Mouse (Mus musculus) c-Kit-positive CD71-positive TER-119-positive erythroid progenitor cells, embryonic 14.5 days (primary cell): ENCODE results near the gene Rnf169.
A peak's percentile ranks its signal among the peaks of the same experiment; 100 is the strongest.

ENCODE experiments used
- DNase-seq: peaks from one replicate; pipeline ENCODE4 v3.0.0-alpha.2; 2013; ENCODE audit warnings: low spot score

Gene Rnf169

DNA sequence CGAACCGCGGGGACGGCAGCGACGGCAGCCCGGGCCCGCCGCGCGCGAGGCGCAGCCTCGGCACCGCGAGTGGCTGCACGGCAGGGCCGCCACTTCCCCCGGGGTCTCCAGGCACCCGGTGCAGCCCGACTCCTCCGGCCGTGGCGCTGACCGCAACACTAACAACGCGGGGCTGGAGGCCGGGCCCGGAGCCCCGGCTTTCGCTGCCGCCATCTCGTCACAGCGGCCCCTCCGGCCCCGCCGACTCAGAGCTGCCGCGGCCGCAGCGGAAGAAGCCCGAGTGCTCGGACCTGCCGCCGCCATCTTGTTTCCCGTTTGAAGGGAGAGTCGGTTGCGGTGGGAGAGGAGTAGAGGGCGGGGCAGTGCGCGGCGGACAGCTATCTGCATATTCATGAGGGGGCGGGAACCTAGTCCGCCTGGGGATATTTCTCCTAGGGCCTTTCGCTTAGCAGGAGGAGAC lies at the start of gene Rnf169:
Gene Rnf169 (minus strand): TSS at position 317 of the 460 bp plus-strand sequence.
- peak; percentile 83 for DNase-seq

DNA sequence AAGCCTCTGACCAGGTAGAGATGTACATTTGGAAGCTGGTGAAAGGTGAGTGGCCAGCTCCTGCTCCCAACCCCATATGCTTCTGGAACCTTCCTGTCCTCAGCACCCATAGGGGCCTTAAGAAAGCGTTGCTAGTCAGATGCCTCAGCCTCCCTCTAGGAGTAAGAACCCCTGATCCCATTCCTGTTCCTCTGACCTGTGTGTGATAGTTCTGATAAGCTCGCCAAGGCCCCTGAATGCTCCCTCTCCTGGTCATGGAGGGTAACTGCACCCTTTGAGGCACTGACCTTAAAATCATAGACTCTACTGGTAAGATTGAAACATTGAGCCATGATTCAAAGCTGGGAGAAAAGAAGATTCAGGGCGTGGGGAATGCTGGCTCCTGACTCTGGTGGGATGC lies 49.1 kb upstream of the Rnf169 start:
- DNase-seq, result peak; percentile 45

DNA sequence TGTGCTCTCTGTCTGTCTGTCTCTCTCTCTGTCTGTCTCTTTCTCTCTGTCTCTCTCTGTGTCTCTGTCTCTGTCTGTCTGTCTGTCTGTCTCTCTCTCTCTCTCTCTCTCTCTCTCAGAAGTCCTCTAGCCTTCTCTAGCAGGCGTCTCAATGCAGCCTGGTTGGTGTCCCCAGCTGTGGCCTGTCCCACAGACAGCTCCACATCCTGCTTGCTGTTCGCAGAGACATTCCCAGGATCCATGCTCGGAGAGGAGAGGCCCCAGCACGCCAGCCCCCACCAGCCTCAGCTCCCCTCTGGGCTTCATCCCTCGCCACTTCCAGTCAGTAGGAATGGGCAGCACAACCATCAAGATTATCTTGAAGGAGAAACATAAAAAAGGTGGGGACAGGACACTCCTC lies 47.1 kb upstream of the Rnf169 start:
- no peak for DNase-seq

DNA sequence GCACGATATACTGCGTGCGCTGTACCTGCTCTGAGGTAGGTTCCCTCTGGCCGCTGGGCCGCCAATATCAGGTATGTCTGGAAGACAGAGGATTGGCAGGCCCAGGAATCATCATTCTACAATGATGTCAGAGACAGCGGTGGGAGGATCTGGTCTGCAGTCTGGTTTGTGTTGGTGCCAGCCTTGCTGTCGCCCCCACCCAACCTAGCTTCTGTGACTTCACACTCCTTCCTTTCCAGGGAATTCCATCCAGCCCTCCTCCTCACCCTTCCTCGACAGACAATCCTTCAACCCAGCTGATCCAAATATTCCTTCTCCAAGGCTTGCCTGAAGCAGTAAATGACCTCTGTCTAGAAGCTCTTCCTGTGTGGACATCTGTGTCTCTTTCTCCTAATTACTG lies 36.8 kb upstream of the Rnf169 start:
- no peak for DNase-seq

DNA sequence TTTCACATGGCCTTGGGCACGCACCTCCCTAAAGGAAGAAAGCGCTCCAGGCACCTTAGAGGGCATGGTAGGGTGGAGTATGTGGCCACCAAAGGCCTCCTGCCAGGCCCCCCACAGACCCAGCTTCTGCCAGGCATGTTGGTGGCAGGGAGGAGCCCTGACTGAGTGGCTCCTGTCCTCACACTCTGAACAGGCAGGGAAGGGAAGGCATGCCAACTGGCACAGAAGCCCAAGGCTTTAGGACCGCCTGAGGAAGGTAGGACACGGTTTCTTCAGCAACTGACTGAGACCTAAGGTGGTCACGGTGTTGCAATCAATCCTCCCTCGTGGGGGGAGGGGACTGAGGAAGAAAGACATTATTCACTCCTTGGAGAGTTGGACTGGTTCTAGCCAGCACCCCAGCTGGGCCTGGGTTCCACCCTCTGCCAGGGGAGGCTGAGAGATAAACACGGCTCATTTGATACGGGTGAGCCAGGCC lies 33.9 kb upstream of the Rnf169 start:
- no peak for DNase-seq

DNA sequence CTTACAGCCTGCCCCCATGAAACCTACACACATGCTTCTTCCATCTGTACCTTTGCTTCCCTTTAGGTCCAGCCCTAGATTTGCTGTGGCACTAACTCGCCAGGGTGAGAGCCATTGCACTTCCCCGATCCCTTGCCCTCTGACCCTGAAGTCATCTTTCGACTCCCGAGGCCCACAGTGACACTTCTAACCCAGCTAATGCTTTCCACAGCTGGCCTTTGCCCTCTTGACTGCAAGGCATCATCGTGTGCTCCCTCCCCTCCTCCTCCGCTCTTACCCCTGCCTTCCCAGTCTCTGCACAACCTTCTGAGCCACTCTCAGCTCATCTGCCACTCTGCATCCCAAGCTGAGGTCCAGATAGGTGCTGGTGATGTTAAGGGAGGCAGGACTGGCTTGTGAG lies 32.3 kb upstream of the Rnf169 start:
- DNase-seq, result no peak

DNA sequence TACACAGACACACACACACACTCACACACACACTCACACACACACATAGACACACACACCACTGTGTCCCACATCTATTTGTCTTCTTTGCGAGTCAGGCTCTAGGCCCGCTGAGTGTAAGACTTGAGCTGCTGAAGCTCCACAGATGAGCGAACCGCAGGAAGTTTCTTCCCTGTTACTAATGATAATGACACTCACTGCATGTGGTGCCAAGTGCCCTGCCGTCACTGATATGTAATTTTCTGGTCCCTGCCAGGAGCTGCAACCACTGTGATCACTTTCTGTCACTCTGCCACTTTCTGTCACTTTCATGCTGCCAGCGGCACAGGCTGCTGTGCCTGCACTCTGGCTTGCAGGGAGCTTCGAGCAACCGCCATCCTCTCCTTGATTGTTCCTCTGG lies 31.8 kb upstream of the Rnf169 start:
- DNase-seq, result no peak

DNA sequence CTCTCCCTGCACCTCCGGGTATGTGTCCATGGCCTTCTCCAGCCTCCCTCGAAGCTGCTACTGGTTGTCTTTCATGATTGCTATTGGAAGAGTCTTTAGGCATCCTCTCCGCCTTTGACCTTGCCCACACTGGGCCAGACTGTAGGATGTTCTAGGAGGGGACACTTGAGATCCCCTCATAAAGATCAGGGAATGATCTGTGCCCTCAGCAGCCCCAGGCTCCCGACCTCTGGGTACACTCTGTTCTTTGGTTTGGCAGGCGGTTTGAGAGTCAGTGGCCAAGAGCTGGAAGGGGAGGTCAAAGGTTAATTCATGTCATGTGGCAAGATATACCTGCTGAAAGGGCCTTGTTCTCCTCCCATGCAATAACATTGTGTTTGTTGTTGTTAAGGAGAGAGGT lies 30.5 kb upstream of the Rnf169 start:
- no peak for DNase-seq

DNA sequence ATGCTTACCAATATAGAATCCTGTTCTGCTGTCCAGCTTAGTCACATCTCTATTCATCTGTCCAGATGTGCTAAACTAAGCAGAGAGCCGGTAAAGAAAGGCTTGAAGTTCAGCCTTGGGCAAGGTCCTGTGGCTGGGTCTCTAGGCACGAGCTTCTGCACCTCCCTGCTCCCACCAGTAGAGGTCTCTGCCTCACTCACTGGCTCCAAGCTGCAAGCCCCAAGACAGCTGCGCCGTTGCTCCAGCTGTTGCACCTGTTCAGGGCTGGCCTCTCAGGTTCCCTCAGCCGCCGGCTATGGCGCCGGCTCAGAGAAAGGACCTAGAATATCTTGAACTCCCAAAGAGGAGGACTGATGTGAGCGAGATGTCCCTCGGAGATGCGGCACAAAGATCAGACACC lies 29.4 kb upstream of the Rnf169 start:
- peak; percentile 37 for DNase-seq

DNA sequence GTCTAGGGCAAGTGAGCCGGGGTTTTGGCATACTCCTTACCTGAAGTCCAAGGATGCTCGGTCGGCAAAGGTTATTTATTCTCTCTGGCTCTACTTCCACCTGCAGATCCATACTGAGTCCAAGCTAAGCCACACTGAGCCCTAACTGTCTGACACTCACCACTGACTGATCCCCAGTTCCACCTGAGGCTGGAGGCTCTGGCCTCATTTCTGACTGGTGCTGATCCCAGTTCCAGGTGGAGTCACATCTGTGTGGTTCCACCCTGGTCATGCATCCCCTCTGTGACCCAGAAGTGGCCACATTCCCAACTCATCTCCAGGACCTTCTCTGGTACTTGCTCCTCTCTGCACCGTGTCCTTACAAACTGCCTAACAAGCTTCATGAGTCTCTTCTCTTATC lies 28.5 kb upstream of the Rnf169 start:
- DNase-seq, result no peak

DNA sequence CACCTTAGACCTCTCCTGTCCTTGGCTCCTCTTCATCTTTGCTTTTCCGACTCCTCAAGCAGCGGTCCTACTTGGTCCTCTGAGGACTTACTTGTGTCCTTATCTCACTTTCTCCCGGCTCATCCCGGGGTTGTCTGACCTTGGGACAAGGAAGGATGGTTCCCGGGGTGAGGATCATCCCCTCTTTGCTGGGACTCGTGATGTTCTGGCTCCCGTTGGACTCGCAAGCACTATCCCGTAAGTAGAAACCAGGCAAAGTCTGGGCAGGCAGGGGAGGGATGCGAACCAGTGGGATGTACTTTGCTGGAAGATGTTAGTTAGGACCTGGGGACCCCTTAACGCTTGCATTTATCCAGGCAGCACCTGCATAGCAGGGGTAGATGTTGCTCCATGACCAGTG lies 26.2 kb upstream of the Rnf169 start:
- no peak for DNase-seq

DNA sequence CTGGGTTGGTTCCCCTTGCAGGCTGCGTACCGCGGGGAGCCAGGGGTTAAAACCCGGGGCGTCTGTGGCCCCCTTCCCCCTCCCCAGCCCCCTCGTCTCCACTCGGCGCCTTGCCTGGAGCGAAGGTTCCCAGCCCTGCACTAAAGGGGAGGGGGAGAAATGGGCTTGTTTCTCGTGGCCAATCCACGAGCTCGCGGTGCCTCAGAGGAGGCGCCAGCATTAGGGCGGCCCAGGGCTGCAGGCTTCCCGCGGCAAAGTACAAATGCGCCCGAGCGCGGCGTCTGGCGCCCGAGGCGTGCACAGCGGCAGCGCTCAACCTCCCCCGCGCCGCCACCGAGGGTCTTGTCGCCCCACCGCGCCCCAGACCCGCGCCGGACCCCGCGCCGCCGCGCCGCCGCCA lies 25.5 kb upstream of the Rnf169 start, which contains the start of gene Chrdl2:
Gene Chrdl2 (plus strand): TSS at position 383 of the 400 bp plus-strand sequence.
- no peak for DNase-seq

DNA sequence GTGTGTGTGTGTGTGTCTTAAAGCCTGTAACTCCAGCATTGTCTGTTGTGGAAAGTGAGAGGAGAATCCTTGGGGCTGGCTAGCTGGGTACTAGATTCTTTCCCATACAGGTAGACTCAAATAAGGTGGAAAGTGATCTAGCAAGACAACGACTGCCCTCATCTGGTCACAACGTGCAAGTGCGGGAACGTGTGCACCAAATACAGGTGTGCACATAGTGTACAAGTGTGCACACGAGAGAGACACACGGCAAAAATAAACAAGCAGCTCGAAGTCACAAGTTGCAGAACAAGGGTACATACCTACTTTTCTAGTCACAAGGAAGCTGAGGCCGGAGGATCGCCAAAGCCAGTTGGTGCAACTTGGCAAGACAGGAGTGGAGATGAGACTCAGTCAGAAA lies 23.5 kb upstream of the Rnf169 start:
- DNase-seq, result no peak

DNA sequence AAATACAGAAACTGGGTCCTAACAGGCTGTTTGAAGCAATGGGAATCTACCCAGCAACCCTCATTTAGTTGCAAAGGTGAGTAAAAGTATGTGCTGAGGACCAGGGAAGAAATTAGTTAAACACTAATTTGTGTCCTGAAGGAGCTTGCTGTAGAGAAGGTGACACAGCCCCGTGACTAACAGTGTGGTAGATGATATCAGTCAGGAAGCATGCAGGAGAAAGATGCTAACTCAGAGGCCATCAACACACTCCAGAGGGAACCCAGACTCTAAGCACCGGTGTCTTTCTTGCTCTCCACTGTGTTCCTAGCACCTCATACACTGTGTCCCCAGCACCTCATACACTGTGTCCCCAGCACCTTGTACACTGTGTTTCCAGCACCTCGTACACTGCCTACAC lies 18.4 kb upstream of the Rnf169 start:
- no peak for DNase-seq

DNA sequence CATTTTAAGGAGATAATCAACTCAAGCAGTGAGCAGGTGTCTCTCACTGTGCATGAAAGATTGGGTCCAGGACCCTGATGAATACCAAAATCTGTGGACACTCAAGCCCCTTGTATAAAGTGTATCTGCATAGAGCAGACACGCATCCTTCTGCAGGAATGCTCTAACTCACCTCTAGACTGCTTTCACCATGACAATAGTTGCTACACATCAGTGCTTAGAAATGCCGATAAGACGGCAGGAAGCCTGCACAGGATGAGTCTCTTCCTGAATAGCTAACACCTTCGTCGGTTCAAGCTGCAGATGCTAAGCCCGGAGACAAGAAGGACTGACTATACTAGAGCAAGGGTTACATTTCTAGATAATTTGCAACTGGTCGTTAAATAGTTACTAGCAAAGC lies 14.9 kb upstream of the Rnf169 start:
- DNase-seq, result no peak

DNA sequence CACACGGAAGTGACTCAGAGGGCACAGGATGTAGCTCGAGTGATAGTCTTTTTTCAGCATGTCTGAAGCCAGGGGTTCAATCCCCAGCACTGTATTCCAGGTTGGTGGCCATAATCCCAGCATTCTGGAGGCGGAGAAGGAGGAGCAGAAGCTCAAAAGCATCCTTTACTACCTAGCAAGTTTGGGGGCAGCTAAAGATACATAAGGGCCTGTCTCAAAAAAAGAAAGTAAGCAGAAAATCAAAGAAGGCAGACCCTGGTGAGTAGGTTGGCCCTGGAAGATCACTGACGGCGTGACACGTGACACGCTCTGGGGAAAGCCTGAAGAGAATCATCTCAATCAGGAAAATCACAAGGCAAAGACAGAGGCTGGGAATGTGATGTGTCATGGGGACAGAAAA lies 12.9 kb upstream of the Rnf169 start:
- DNase-seq, result no peak

DNA sequence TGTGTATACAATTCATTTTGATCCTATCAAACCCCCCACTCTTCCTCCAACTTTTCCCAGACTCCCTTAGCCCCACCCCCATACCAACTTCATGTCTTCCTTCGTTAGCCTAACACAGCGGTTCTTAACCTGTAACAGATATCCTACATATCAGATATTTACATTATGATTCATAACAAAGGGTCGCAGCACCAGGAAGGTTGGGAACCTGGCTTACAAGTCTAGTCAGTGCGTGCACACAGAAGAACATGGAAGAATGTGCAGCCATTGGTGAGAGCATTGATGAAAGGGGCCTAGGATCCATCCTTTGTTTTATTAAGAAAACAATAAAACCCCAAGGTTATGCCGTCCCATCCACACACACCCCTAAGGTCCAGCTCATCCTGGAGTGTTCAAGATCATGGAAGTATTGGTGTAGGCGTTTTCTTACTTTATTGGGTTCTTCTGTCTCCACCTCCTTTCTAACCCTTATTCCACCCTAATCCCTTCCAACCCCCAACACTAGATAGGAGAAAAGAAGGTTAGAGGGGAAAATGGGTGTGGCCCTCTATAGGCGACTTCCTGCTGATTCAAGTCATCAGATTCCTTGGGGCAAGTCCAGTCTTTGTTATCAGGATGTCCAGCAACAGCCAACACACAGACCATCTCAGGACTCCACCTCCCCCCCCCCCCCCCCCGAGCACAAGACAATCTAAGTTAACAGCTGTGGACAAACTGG lies 10.9 kb upstream of the Rnf169 start:
- DNase-seq, result no peak

DNA sequence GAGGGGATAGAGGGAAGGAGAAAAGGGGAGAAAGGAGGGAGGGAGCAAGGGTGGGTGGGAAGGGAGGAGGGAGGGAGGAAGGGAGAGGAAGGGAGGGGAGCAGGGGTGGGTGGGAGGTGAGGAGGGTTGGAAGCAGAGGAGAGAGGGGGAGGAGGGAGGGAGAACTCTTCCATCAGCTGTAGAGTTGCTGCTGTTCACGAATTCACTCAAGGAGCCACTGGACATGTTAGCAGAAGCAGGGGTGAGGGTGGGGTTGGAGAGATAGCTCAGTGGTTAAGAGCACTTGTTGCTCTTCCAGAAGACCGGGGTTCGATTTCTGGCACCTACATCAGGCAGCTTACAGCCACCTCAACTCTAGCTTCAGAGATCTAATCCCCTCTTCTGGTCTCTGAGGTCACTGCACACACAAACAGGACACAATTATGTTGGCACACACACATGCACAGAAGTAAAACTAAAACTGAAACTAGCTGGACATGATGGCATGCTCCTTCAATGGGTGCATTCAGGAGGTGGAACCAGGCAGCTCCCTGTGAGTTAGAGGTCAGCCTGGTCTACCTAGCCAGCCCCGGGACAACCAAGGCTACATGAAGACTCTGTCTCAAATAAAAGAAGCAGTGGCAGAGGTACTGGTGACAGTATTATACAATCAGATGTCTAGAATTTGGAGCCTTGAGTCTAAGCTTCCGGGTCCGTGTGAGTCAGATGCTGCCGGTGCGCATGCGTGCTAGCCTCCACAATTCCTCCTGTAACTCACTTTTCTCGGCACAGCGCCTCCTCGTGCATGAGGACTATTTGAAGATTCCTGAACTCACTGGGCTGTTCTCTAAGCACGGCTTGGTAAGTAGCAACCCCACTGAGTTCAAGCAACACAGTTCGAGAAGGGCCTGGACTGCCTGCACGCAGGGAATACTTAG lies 9.9 kb upstream of the Rnf169 start:
- no peak for DNase-seq

DNA sequence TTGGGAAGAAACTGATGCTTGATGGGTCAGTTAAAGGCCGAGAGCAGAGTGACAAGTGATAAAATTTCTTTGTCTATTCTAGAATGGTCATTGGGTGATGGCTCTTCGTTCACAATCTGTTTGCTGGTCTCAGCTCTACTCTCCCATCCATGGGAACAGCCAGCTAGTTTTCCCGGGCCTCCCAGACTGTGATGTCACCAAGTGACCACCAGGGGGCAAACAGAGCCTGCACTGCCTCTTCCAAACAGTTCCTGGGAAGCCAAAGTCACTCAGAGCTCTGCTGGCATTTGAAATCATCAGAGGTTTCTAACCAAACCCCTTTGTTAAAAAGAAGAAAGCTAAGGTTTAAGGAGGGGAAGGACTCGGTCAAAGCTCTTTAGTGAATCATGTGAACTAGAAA lies 8.5 kb upstream of the Rnf169 start:
- peak; percentile 42 for DNase-seq

DNA sequence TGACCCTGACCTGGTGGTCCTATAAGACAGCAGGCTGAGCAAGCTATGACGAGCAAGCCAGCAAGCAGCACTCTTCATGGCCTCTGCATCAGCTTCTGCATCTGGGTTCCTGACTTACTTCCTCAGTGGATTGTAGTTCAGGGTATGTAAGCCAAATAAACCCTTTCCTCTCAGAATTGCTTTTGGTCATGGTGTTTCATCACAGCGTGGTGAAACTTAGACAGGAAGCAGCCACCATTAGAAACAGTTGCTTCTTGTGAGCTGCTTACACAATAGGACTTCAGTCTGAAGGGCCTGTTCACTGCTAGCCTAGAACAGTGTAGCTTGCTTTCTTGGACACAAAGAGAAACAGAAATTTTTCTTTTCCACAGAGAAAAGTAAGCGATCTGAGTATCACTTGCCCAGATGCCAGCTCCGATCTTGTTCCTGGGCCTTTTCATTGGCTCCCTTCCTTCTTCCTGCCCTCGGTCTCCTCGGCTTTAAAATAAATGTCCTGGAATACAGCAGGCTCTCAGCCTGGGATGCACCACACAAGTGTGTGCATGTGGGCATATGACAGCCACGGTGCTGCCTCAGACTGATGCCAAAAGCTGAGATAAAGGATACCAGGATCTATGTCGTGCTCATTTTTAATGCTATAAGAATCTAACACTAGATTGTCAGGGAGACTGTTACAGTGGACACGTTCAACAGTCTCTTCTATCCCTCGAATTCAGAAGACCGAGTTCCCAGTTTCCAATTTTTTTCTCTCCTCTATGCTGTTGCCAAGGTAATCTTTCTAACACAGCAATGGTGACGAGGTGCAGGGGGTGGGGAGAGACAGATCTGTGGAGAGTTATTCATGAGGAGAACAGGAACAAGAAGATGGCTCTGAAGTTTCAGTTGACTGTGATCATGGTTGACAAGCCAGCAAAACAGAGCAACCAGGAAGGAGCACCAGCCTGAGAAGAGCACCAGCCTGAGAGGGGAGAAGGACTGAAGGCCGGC lies 2.3 kb upstream of the Rnf169 start:
- no peak for DNase-seq

DNA sequence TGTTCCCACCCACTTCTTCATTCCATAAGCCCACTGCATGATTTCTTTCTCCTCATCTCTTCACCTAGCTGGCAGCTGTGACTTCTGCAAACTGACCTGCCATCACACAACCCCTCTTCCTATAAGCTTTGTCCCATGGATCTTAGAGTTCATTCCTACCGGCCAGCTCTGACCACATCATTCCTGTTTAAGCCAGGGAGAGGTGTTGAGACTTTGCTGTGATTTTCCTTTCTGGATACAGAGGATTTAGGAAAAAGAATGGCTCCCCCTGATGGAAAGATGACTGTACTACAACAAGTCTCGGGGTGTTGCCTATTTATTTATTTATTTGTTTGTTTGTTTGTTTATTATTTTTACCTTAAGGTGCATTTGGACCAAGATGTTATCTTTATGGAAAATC lies 1.1 kb upstream of the Rnf169 start:
- DNase-seq, result no peak
